Comparison of ENCODE assay signal across 9 mouse cellular contexts in genomic region chr10:121837166-121837898, GRCm38 (mm10).
DNase-seq lines count a peak whose midpoint lies in the region; ATAC-seq and TF ChIP-seq lines count a peak whose summit lies in the region.
"Had no signal": no experiment of that assay in that cellular context is flagged by ENCODE, and none has a peak within 500 bp of the region (broad histone marks: within the 10 kb centered on the region; RNA-seq: fewer than 3 reads in every experiment).

No protein-coding gene starts in this region.

- H3K36me3 ChIP-seq in hindbrain, embryonic 12.5 days = peaks cover 25% of the 10 kb centered on the region
- H3K36me3 ChIP-seq in hindbrain, embryonic 10.5 days = peaks cover 47% of the 10 kb centered on the region
- H3K36me3 ChIP-seq in embryonic facial prominence, embryonic 13.5 days = peaks cover 25% of the 10 kb centered on the region
- peaks cover 4% of the 10 kb centered on the region; the same call in 1 of the 2 replicates for H3K36me3 ChIP-seq in heart, embryonic 11.5 days (ENCODE audit: control insufficient read depth, insufficient read depth, low read length)
- 0 out of 2 replicates have a peak, but pooled peaks cover 5% of the 10 kb centered on the region for H3K36me3 ChIP-seq in kidney, postnatal 0 days (ENCODE audit: insufficient read depth, low read length)
- H3K36me3 ChIP-seq in neural tube, embryonic 13.5 days = peaks cover 30% of the 10 kb centered on the region
- H3K36me3 ChIP-seq: G1E had no signal

- H3K27me3 ChIP-seq in hindbrain, embryonic 12.5 days = no peaks in the 10 kb centered on the region
- no peaks in the 10 kb centered on the region for H3K27me3 ChIP-seq in hindbrain, embryonic 10.5 days (ENCODE audit: insufficient read depth, poor library complexity, severe bottlenecking)
- H3K27me3 ChIP-seq in embryonic facial prominence, embryonic 13.5 days = no peaks in the 10 kb centered on the region
- H3K27me3 ChIP-seq in heart, embryonic 11.5 days (ENCODE audit: control insufficient read depth, insufficient read depth, low read length) = no peaks in the 10 kb centered on the region
- no peaks in the 10 kb centered on the region for H3K27me3 ChIP-seq in kidney, postnatal 0 days (ENCODE audit: insufficient read depth, low read length)
- no peaks in the 10 kb centered on the region for H3K27me3 ChIP-seq in neural tube, embryonic 13.5 days

- no peaks in the 10 kb centered on the region; the same call in 1 of the 2 replicates for H3K9me3 ChIP-seq in hindbrain, embryonic 12.5 days (replicated peaks)
- H3K9me3 ChIP-seq in hindbrain, embryonic 10.5 days = peaks cover 6% of the 10 kb centered on the region; the same call in 1 of the 2 replicates
- H3K9me3 ChIP-seq in embryonic facial prominence, embryonic 13.5 days = no peaks in the 10 kb centered on the region
- no peaks in the 10 kb centered on the region for H3K9me3 ChIP-seq in heart, embryonic 11.5 days (replicated peaks; ENCODE audit: control insufficient read depth, low read length)
- H3K9me3 ChIP-seq in kidney, postnatal 0 days (replicated peaks; ENCODE audit: low read length) = no peaks in the 10 kb centered on the region
- H3K9me3 ChIP-seq in neural tube, embryonic 13.5 days = no peaks in the 10 kb centered on the region

- H3K4me2 ChIP-seq in hindbrain, embryonic 12.5 days (replicated peaks) = no peak overlapping the region
- H3K4me2 ChIP-seq in embryonic facial prominence, embryonic 13.5 days = peak overlapping the region; percentile 51
- H3K4me2 ChIP-seq in heart, embryonic 11.5 days = peak overlapping the region; percentile 49
- H3K4me2 ChIP-seq in kidney, postnatal 0 days (ENCODE audit: low read length) = peak overlapping the region; percentile 57
- H3K4me2 ChIP-seq in neural tube, embryonic 13.5 days = peak overlapping the region; percentile 36

- peak overlapping the region; percentile 52 for H3K27ac ChIP-seq in hindbrain, embryonic 12.5 days
- no peak overlapping the region; the same call in 1 of the 2 replicates for H3K27ac ChIP-seq in hindbrain, embryonic 10.5 days
- H3K27ac ChIP-seq in embryonic facial prominence, embryonic 13.5 days = peak overlapping the region; percentile 89
- H3K27ac ChIP-seq in heart, embryonic 11.5 days (ENCODE audit: low read depth, low read length) = peak overlapping the region; percentile 69
- peak overlapping the region; percentile 67 for H3K27ac ChIP-seq in kidney, postnatal 0 days
- peak overlapping the region; percentile 87 for H3K27ac ChIP-seq in neural tube, embryonic 13.5 days (replicated peaks)

- H3K9ac ChIP-seq in hindbrain, embryonic 12.5 days = no peak overlapping the region
- H3K9ac ChIP-seq in embryonic facial prominence, embryonic 13.5 days = 0 out of 2 replicates have a peak overlapping the region, but pooled peaks have one; percentile 7
- no peak overlapping the region for H3K9ac ChIP-seq in heart, embryonic 11.5 days (ENCODE audit: low read depth, low read length)
- H3K9ac ChIP-seq in kidney, postnatal 0 days (ENCODE audit: low read depth, low read length) = peak overlapping the region; percentile 23; the same call in 1 of the 2 replicates
- peak overlapping the region; percentile 44 for H3K9ac ChIP-seq in neural tube, embryonic 13.5 days

- ATAC-seq in hindbrain, embryonic 12.5 days (ENCODE audit: low FRiP score) = peak; percentile 24; the same call in 1 of the 2 replicates
- ATAC-seq in embryonic facial prominence, embryonic 13.5 days (ENCODE audit: insufficient number of reproducible peaks, insufficient read depth, low FRiP score, low TSS enrichment, low read depth) = peak; percentile 63; the same call in 1 of the 2 replicates
- ATAC-seq in heart, embryonic 11.5 days (replicated peaks; ENCODE audit: insufficient number of reproducible peaks, low FRiP score, low TSS enrichment) = no peak
- ATAC-seq in kidney, postnatal 0 days (replicated peaks; ENCODE audit: low FRiP score, low read depth) = peak; percentile 74
- peak; percentile 84 for ATAC-seq in neural tube, embryonic 13.5 days (ENCODE audit: low read depth)
- no peak for ATAC-seq in activated CD4-positive, CD25-positive, alpha-beta regulatory T cell, adult 4 months

- H3K4me1 ChIP-seq in hindbrain, embryonic 12.5 days = no peaks in the 10 kb centered on the region; the same call in 1 of the 2 replicates
- no peaks in the 10 kb centered on the region for H3K4me1 ChIP-seq in hindbrain, embryonic 10.5 days (replicated peaks)
- H3K4me1 ChIP-seq in embryonic facial prominence, embryonic 13.5 days = peaks cover 17% of the 10 kb centered on the region
- H3K4me1 ChIP-seq in heart, embryonic 11.5 days (ENCODE audit: control insufficient read depth, insufficient read depth, low read length) = peaks cover 9% of the 10 kb centered on the region
- no peaks in the 10 kb centered on the region for H3K4me1 ChIP-seq in kidney, postnatal 0 days (replicated peaks; ENCODE audit: insufficient read depth, low read length)
- peaks cover 18% of the 10 kb centered on the region for H3K4me1 ChIP-seq in neural tube, embryonic 13.5 days (replicated peaks)

- no peak for TF ChIP-seq CTCF in kidney, postnatal 0 days (IDR thresholded peaks at IDR 0.05; ENCODE audit: low read depth)

- no peak overlapping the region for H3K4me3 ChIP-seq in hindbrain, embryonic 12.5 days
- no peak overlapping the region for H3K4me3 ChIP-seq in hindbrain, embryonic 10.5 days
- peak overlapping the region; percentile 27 for H3K4me3 ChIP-seq in embryonic facial prominence, embryonic 13.5 days
- H3K4me3 ChIP-seq in heart, embryonic 11.5 days (ENCODE audit: low read depth, low read length) = no peak overlapping the region
- peak overlapping the region; percentile 39 for H3K4me3 ChIP-seq in kidney, postnatal 0 days (replicated peaks; ENCODE audit: low read depth, low read length)
- no peak overlapping the region for H3K4me3 ChIP-seq in neural tube, embryonic 13.5 days

- no peak for DNase-seq in hindbrain, embryonic 10.5 days (ENCODE audit: low spot score)
- DNase-seq in kidney, postnatal 0 days (ENCODE audit: low spot score) = peak; percentile 88
- DNase-seq in thymus, postnatal 14 days = no peak

- 80% methylated on average over 16 of the region's 16 CpGs for WGBS in hindbrain, embryonic 12.5 days
- 90% methylated on average over 16 of the region's 16 CpGs for WGBS in hindbrain, embryonic 10.5 days
- WGBS in embryonic facial prominence, embryonic 13.5 days = 58% methylated on average over 16 of the region's 16 CpGs
- 65% methylated on average over 16 of the region's 16 CpGs for WGBS in heart, embryonic 11.5 days (ENCODE audit: insufficient replicate concordance)
- 22% methylated on average over 16 of the region's 16 CpGs for WGBS in kidney, postnatal 0 days
- 43% methylated on average over 16 of the region's 16 CpGs for WGBS in neural tube, embryonic 13.5 days

Comparison
In these comparisons a context has a peak if more than half of its experiments do, and no peak if none do; other contexts are left out.
1. ATAC-seq: peak in hindbrain, embryonic 12.5 days (single experiment), embryonic facial prominence, embryonic 13.5 days (single experiment), kidney, postnatal 0 days (single experiment) and neural tube, embryonic 13.5 days (single experiment); none in heart, embryonic 11.5 days (single experiment) and activated CD4-positive, CD25-positive, alpha-beta regulatory T cell, adult 4 months (single experiment).
2. H3K4me3 ChIP-seq: peak in embryonic facial prominence, embryonic 13.5 days (single experiment) and kidney, postnatal 0 days (single experiment); none in hindbrain, embryonic 12.5 days (single experiment), hindbrain, embryonic 10.5 days (single experiment), heart, embryonic 11.5 days (single experiment) and neural tube, embryonic 13.5 days (single experiment).
3. H3K9ac ChIP-seq: peak in embryonic facial prominence, embryonic 13.5 days (single experiment), kidney, postnatal 0 days (single experiment) and neural tube, embryonic 13.5 days (single experiment); none in hindbrain, embryonic 12.5 days (single experiment) and heart, embryonic 11.5 days (single experiment).